Mouse (Mus musculus): Measurements from ENCODE around the gene Map4k3.
"Not testable (repeated sequence)": the region's sequence is repeated elsewhere in the genome, so short reads cannot be mapped to it uniquely, and the experiment has no call there.

The Map4k3 gene

GRCm38 (mm10) chr17:80568441-80568840, 159.8 kb downstream of the Map4k3 start:
- DNase-seq (ENCODE audit: low spot score in 2 of 2) = no peak

- no peak for DNase-seq (ENCODE audit: low spot score in 2 of 2)
These were observed 163.7 kb downstream of the Map4k3 start for GRCm38 (mm10) chr17:80564611-80564924.

GRCm38 (mm10) chr17:80563762-80564610, 164.3 kb downstream of the Map4k3 start:
- DNase-seq (ENCODE audit: low spot score in 2 of 2) = not testable (repeated sequence)

- no peak for DNase-seq (ENCODE audit: low spot score in 2 of 2)
These were observed 165.5 kb downstream of the Map4k3 start for GRCm38 (mm10) chr17:80562792-80563191.

GRCm38 (mm10) chr17:80560669-80561401, 167.4 kb downstream of the Map4k3 start:
- peak in 1 of 2 experiments; percentile 72 for DNase-seq (ENCODE audit: low spot score in 2 of 2)

- no peak for DNase-seq (ENCODE audit: low spot score in 2 of 2)
These were observed 168.5 kb downstream of the Map4k3 start for GRCm38 (mm10) chr17:80559745-80560144.

- DNase-seq (ENCODE audit: low spot score in 2 of 2) = no peak
These were observed 169.2 kb downstream of the Map4k3 start for GRCm38 (mm10) chr17:80559050-80559449.

- no peak for DNase-seq (ENCODE audit: low spot score in 2 of 2)
These were observed 169.7 kb downstream of the Map4k3 start for GRCm38 (mm10) chr17:80558583-80558982.

GRCm38 (mm10) chr17:80557461-80557860, 170.8 kb downstream of the Map4k3 start:
- DNase-seq (ENCODE audit: low spot score in 2 of 2) = no peak

- peak; percentile 56 to 72 for DNase-seq (ENCODE audit: low spot score in 2 of 2)
These were observed 174.7 kb downstream of the Map4k3 start for GRCm38 (mm10) chr17:80553318-80554270.

GRCm38 (mm10) chr17:80552653-80553052, 175.6 kb downstream of the Map4k3 start:
- DNase-seq (ENCODE audit: low spot score in 2 of 2) = no peak

- DNase-seq (ENCODE audit: low spot score in 2 of 2) = no peak
These were observed 177.3 kb downstream of the Map4k3 start for GRCm38 (mm10) chr17:80550981-80551380.

GRCm38 (mm10) chr17:80546846-80547245, 181.4 kb downstream of the Map4k3 start:
- DNase-seq (ENCODE audit: low spot score in 2 of 2) = no peak

GRCm38 (mm10) chr17:80546227-80546626, 182.1 kb downstream of the Map4k3 start:
- no peak for DNase-seq (ENCODE audit: low spot score in 2 of 2)

GRCm38 (mm10) chr17:80543646-80544045, 184.6 kb downstream of the Map4k3 start:
- no peak for DNase-seq (ENCODE audit: low spot score in 2 of 2)

- no peak for DNase-seq (ENCODE audit: low spot score in 2 of 2)
These were observed 191.1 kb downstream of the Map4k3 start for GRCm38 (mm10) chr17:80537136-80537535.

GRCm38 (mm10) chr17:80535633-80536032, 192.7 kb downstream of the Map4k3 start:
- no peak for DNase-seq (ENCODE audit: low spot score in 2 of 2)

GRCm38 (mm10) chr17:80531351-80531750, 196.9 kb downstream of the Map4k3 start:
- not testable (repeated sequence) for DNase-seq (ENCODE audit: low spot score in 2 of 2)
